Mouse (Mus musculus): Measurements from ENCODE around the gene Zfp663. TPM values are rescaled to one million over a fixed set of nuclear protein-coding genes. Genes with fewer than 3 reads are reported as not detected.

Gene Zfp663
- polyA plus RNA-seq, 1 experiment from 2014 or later, result 0.05 TPM

GRCm38 (mm10) chr2:165311577-165311976 is 57.0 kb downstream of the Zfp663 start:
- 89% methylated on average over 12 of the region's 12 CpGs for WGBS
- no peak overlapping the region for H3K4me2 ChIP-seq (replicated peaks; ENCODE audit: low read depth)
- H3K9ac ChIP-seq (ENCODE audit: low read length), result no peak overlapping the region
- H3K9me3 ChIP-seq (ENCODE audit: control insufficient read depth, low read length), result no peaks in the 10 kb centered on the region
- H3K36me3 ChIP-seq (ENCODE audit: control insufficient read depth, insufficient read depth, low read length), result peaks cover 25% of the 10 kb centered on the region
- ATAC-seq (ENCODE audit: low FRiP score, low TSS enrichment) (no peak), DNase-seq (ENCODE audit: low spot score) (no peak)
- H3K4me1 ChIP-seq (replicated peaks; ENCODE audit: control insufficient read depth, insufficient read depth), result no peaks in the 10 kb centered on the region
- no peak overlapping the region for H3K27ac ChIP-seq (replicated peaks)
- H3K4me3 ChIP-seq (ENCODE audit: low read depth, low read length), result no peak overlapping the region
- H3K27me3 ChIP-seq (ENCODE audit: control insufficient read depth, insufficient read depth, low read length), result no peaks in the 10 kb centered on the region
- TF ChIP-seq EP300 (optimal IDR thresholded peaks at IDR 0.05) (no peak), CTCF (IDR thresholded peaks at IDR 0.05; ENCODE audit: low read depth) (no peak)

GRCm38 (mm10) chr2:165310818-165311425 is 57.6 kb downstream of the Zfp663 start:
- Histone ChIP-seq H3K4me1 (replicated peaks; ENCODE audit: control insufficient read depth, insufficient read depth) (no peaks in the 10 kb centered on the region), H3K4me2 (replicated peaks; ENCODE audit: low read depth) (no peak overlapping the region), H3K4me3 (ENCODE audit: low read depth, low read length) (no peak overlapping the region), H3K36me3 (ENCODE audit: control insufficient read depth, insufficient read depth, low read length) (peaks cover 25% of the 10 kb centered on the region), H3K9me3 (ENCODE audit: control insufficient read depth, low read length) (no peaks in the 10 kb centered on the region), H3K9ac (ENCODE audit: low read length) (no peak overlapping the region), H3K27ac (replicated peaks) (no peak overlapping the region), H3K27me3 (ENCODE audit: control insufficient read depth, insufficient read depth, low read length) (no peaks in the 10 kb centered on the region)
- WGBS, result 75% methylated on average over 13 of the region's 13 CpGs
- ATAC-seq (ENCODE audit: low FRiP score, low TSS enrichment) (no peak), DNase-seq (ENCODE audit: low spot score) (no peak)
- TF ChIP-seq CTCF (IDR thresholded peaks at IDR 0.05; ENCODE audit: low read depth) (no peak), EP300 (optimal IDR thresholded peaks at IDR 0.05) (no peak)

GRCm38 (mm10) chr2:165307801-165308200 is 60.7 kb downstream of the Zfp663 start:
- TF ChIP-seq EP300 (optimal IDR thresholded peaks at IDR 0.05) (no peak), CTCF (IDR thresholded peaks at IDR 0.05; ENCODE audit: low read depth) (no peak)
- Histone ChIP-seq H3K36me3 (ENCODE audit: control insufficient read depth, insufficient read depth, low read length) (peaks cover 25% of the 10 kb centered on the region), H3K4me2 (replicated peaks; ENCODE audit: low read depth) (no peak overlapping the region), H3K27me3 (ENCODE audit: control insufficient read depth, insufficient read depth, low read length) (no peaks in the 10 kb centered on the region), H3K9ac (ENCODE audit: low read length) (no peak overlapping the region), H3K4me3 (ENCODE audit: low read depth, low read length) (no peak overlapping the region), H3K9me3 (ENCODE audit: control insufficient read depth, low read length) (no peaks in the 10 kb centered on the region), H3K27ac (replicated peaks) (no peak overlapping the region), H3K4me1 (replicated peaks; ENCODE audit: control insufficient read depth, insufficient read depth) (no peaks in the 10 kb centered on the region)
- no peak for DNase-seq (ENCODE audit: low spot score)
- ATAC-seq (ENCODE audit: low FRiP score, low TSS enrichment), result no peak; the same call in 1 of the 2 replicates
- WGBS, result 78% methylated on average over 6 of the region's 6 CpGs

GRCm38 (mm10) chr2:165305438-165305837 is 63.1 kb downstream of the Zfp663 start:
- WGBS, result 72% methylated on average over 8 of the region's 8 CpGs
- ATAC-seq (ENCODE audit: low FRiP score, low TSS enrichment) (no peak), DNase-seq (ENCODE audit: low spot score) (no peak)
- Histone ChIP-seq H3K4me2 (replicated peaks; ENCODE audit: low read depth) (no peak overlapping the region), H3K4me3 (ENCODE audit: low read depth, low read length) (no peak overlapping the region), H3K9me3 (ENCODE audit: control insufficient read depth, low read length) (no peaks in the 10 kb centered on the region), H3K4me1 (replicated peaks; ENCODE audit: control insufficient read depth, insufficient read depth) (no peaks in the 10 kb centered on the region), H3K9ac (ENCODE audit: low read length) (no peak overlapping the region), H3K27me3 (ENCODE audit: control insufficient read depth, insufficient read depth, low read length) (no peaks in the 10 kb centered on the region), H3K27ac (replicated peaks) (no peak overlapping the region), H3K36me3 (ENCODE audit: control insufficient read depth, insufficient read depth, low read length) (peaks cover 24% of the 10 kb centered on the region; the same call in 1 of the 2 replicates)
- TF ChIP-seq EP300 (optimal IDR thresholded peaks at IDR 0.05) (no peak), CTCF (IDR thresholded peaks at IDR 0.05; ENCODE audit: low read depth) (no peak)

GRCm38 (mm10) chr2:165304819-165305218 is 63.7 kb downstream of the Zfp663 start:
- WGBS, result 76% methylated on average over 19 of the region's 19 CpGs

GRCm38 (mm10) chr2:165303354-165304012 is 65.0 kb downstream of the Zfp663 start:
- Histone ChIP-seq H3K4me1 (replicated peaks; ENCODE audit: control insufficient read depth, insufficient read depth) (no peaks in the 10 kb centered on the region), H3K27ac (replicated peaks) (no peak overlapping the region), H3K4me2 (replicated peaks; ENCODE audit: low read depth) (no peak overlapping the region), H3K4me3 (ENCODE audit: low read depth, low read length) (no peak overlapping the region), H3K36me3 (ENCODE audit: control insufficient read depth, insufficient read depth, low read length) (peaks cover 24% of the 10 kb centered on the region; the same call in 1 of the 2 replicates), H3K9ac (ENCODE audit: low read length) (no peak overlapping the region), H3K27me3 (ENCODE audit: control insufficient read depth, insufficient read depth, low read length) (no peaks in the 10 kb centered on the region), H3K9me3 (ENCODE audit: control insufficient read depth, low read length) (no peaks in the 10 kb centered on the region)
- TF ChIP-seq EP300 (optimal IDR thresholded peaks at IDR 0.05) (no peak), CTCF (IDR thresholded peaks at IDR 0.05; ENCODE audit: low read depth) (no peak)
- WGBS, result 92% methylated on average over 6 of the region's 6 CpGs
- DNase-seq (ENCODE audit: low spot score) (no peak), ATAC-seq (ENCODE audit: low FRiP score, low TSS enrichment) (no peak)

More at GRCm38 (mm10) chr2:165304819-165305218, 63.7 kb downstream of the Zfp663 start:
- TF ChIP-seq CTCF (IDR thresholded peaks at IDR 0.05; ENCODE audit: low read depth) (no peak), EP300 (optimal IDR thresholded peaks at IDR 0.05) (no peak)
- Histone ChIP-seq H3K9ac (ENCODE audit: low read length) (no peak overlapping the region), H3K27ac (replicated peaks) (no peak overlapping the region), H3K9me3 (ENCODE audit: control insufficient read depth, low read length) (no peaks in the 10 kb centered on the region), H3K27me3 (ENCODE audit: control insufficient read depth, insufficient read depth, low read length) (no peaks in the 10 kb centered on the region), H3K4me2 (replicated peaks; ENCODE audit: low read depth) (no peak overlapping the region), H3K36me3 (ENCODE audit: control insufficient read depth, insufficient read depth, low read length) (peaks cover 24% of the 10 kb centered on the region; the same call in 1 of the 2 replicates), H3K4me3 (ENCODE audit: low read depth, low read length) (no peak overlapping the region), H3K4me1 (replicated peaks; ENCODE audit: control insufficient read depth, insufficient read depth) (no peaks in the 10 kb centered on the region)
- no peak for ATAC-seq (ENCODE audit: low FRiP score, low TSS enrichment)
- DNase-seq (ENCODE audit: low spot score), result no peak
